Mouse (Mus musculus) lung, embryonic 16.5 days (tissue): ENCODE data around the gene Sh3pxd2a. TPM values are rescaled to one million over a fixed set of nuclear protein-coding genes. Genes with fewer than 3 reads are reported as not detected.
A peak's percentile ranks its signal among the peaks of the same experiment; 100 is the strongest.

Experiments
- ATAC-seq: fragments of 200-750 bp; cut with Nextera tagmentation; 2 replicates; pipeline ENCODE4 v1.8.0; 2017; ENCODE audit warnings: low read depth, mild to moderate bottlenecking, moderate library complexity
- H3K27ac ChIP-seq: fragments of 300-500 bp; sonication (generic); 2 replicates; pipeline ENCODE4 v1.5.1; 2014; ENCODE audit warnings: mild to moderate bottlenecking, control low read depth, low read length
- H3K27me3 ChIP-seq: fragments of 300-500 bp; sonication (generic); 2 replicates; pipeline ENCODE4 v1.6.1; 2014; ENCODE audit warnings: low read depth, low read length, mixed read lengths; ENCODE audit not compliant: control insufficient read depth, insufficient read depth
- H3K36me3 ChIP-seq: fragments of 300-500 bp; sonication (generic); 2 replicates; pipeline ENCODE4 v1.6.1; 2014; ENCODE audit warnings: low read length; ENCODE audit not compliant: control insufficient read depth, insufficient read depth
- H3K4me1 ChIP-seq: fragments of 300-500 bp; sonication (generic); replicated peaks from 2 replicates; pipeline ENCODE4 v1.6.1; 2014; ENCODE audit warnings: low read length, mixed read lengths; ENCODE audit not compliant: control insufficient read depth, insufficient read depth
- H3K4me2 ChIP-seq: fragments of 300-500 bp; sonication (generic); 2 replicates; pipeline ENCODE4 v1.6.1; 2014; ENCODE audit warnings: low read depth, low read length, control low read depth
- H3K4me3 ChIP-seq: fragments of 300-500 bp; sonication (generic); 2 replicates; pipeline ENCODE4 v1.5.1; 2014; ENCODE audit warnings: mild to moderate bottlenecking, low read length, control low read depth
- H3K9ac ChIP-seq: fragments of 300-500 bp; sonication (generic); 2 replicates; pipeline ENCODE4 v1.6.1; 2014; ENCODE audit warnings: low read length, control low read depth
- H3K9me3 ChIP-seq: fragments of 300-500 bp; sonication (generic); 2 replicates; pipeline ENCODE4 v1.6.1; 2016; ENCODE audit warnings: low read length; ENCODE audit not compliant: control insufficient read depth
- WGBS: fragments of 180-500 bp; shearing (Covaris S2); extraction: QIAGEN DNeasy Blood & Tissue Kit; methylation state at CpG from one replicate; pipeline ENCODE4 v1.1.7; 2014; 5-methylcytosine and 5-hydroxymethylcytosine counted together
- polyA plus RNA-seq: library from polyadenylated mRNA; unstranded; fragments of >200 nt; fragmentation: Nextera tagmentation; extraction: Ambion mirVana; gene quantifications from 2 replicates; pipeline ENCODE4 v1.2.1, GENCODE M21; 2015

The Sh3pxd2a gene
- polyA plus RNA-seq, 1 experiment from 2014 or later, result 6.1 TPM

- H3K27ac ChIP-seq, result peak overlapping the region; percentile 38
- peaks cover 55% of the 10 kb centered on the region for H3K4me1 ChIP-seq
- H3K9me3 ChIP-seq, result no peaks in the 10 kb centered on the region
- 72% methylated on average over 11 of the region's 11 CpGs for WGBS
- no peak for ATAC-seq
- no peaks in the 10 kb centered on the region for H3K27me3 ChIP-seq
- no peak overlapping the region for H3K9ac ChIP-seq
- H3K4me3 ChIP-seq, result no peak overlapping the region
- no peaks in the 10 kb centered on the region for H3K36me3 ChIP-seq
- no peak overlapping the region for H3K4me2 ChIP-seq
These were observed 9.8 kb downstream of the Sh3pxd2a start for GRCm38 (mm10) chr19:47454167-47455000.

GRCm38 (mm10) chr19:47453352-47453751 lies 10.8 kb downstream of the Sh3pxd2a start:
- H3K9me3 ChIP-seq, result no peaks in the 10 kb centered on the region
- no peak overlapping the region for H3K4me2 ChIP-seq
- no peaks in the 10 kb centered on the region for H3K36me3 ChIP-seq
- 83% methylated on average over 7 of the region's 7 CpGs for WGBS
- no peak overlapping the region for H3K27ac ChIP-seq
- H3K27me3 ChIP-seq, result no peaks in the 10 kb centered on the region
- no peak overlapping the region for H3K4me3 ChIP-seq
- ATAC-seq, result no peak
- no peak overlapping the region for H3K9ac ChIP-seq
- H3K4me1 ChIP-seq, result peaks cover 59% of the 10 kb centered on the region

GRCm38 (mm10) chr19:47452682-47453081 lies 11.5 kb downstream of the Sh3pxd2a start:
- H3K9me3 ChIP-seq, result no peaks in the 10 kb centered on the region
- 59% methylated on average over 10 of the region's 10 CpGs for WGBS
- H3K4me3 ChIP-seq, result no peak overlapping the region
- no peak overlapping the region for H3K9ac ChIP-seq
- H3K27me3 ChIP-seq, result no peaks in the 10 kb centered on the region
- H3K4me2 ChIP-seq, result no peak overlapping the region
- peak overlapping the region; percentile 47; the same call in 1 of the 2 replicates for H3K27ac ChIP-seq
- H3K4me1 ChIP-seq, result peaks cover 59% of the 10 kb centered on the region
- H3K36me3 ChIP-seq, result no peaks in the 10 kb centered on the region
- ATAC-seq, result no peak

GRCm38 (mm10) chr19:47452211-47452610 lies 12.0 kb downstream of the Sh3pxd2a start:
- WGBS, result 42% methylated on average over 7 of the region's 7 CpGs
- H3K27ac ChIP-seq, result peak overlapping the region; percentile 47
- no peak overlapping the region for H3K4me3 ChIP-seq
- no peak overlapping the region for H3K4me2 ChIP-seq
- ATAC-seq, result no peak; the same call in 1 of the 2 replicates
- no peak overlapping the region for H3K9ac ChIP-seq
- H3K4me1 ChIP-seq, result peaks cover 60% of the 10 kb centered on the region
- H3K27me3 ChIP-seq, result no peaks in the 10 kb centered on the region
- no peaks in the 10 kb centered on the region for H3K36me3 ChIP-seq
- H3K9me3 ChIP-seq, result no peaks in the 10 kb centered on the region

GRCm38 (mm10) chr19:47451476-47452113 lies 12.6 kb downstream of the Sh3pxd2a start:
- Histone ChIP-seq H3K4me1 (peaks cover 66% of the 10 kb centered on the region), H3K36me3 (no peaks in the 10 kb centered on the region), H3K27ac (peak overlapping the region; percentile 45; the same call in 1 of the 2 replicates), H3K4me2 (no peak overlapping the region), H3K27me3 (no peaks in the 10 kb centered on the region), H3K9ac (no peak overlapping the region), H3K9me3 (no peaks in the 10 kb centered on the region), H3K4me3 (no peak overlapping the region)
- 62% methylated on average over 10 of the region's 10 CpGs for WGBS
- peak; percentile 44 for ATAC-seq

GRCm38 (mm10) chr19:47450261-47451137 lies 13.7 kb downstream of the Sh3pxd2a start:
- Histone ChIP-seq H3K9ac (no peak overlapping the region), H3K36me3 (no peaks in the 10 kb centered on the region), H3K27me3 (no peaks in the 10 kb centered on the region), H3K4me1 (peaks cover 74% of the 10 kb centered on the region), H3K27ac (no peak overlapping the region), H3K4me3 (no peak overlapping the region), H3K9me3 (no peaks in the 10 kb centered on the region), H3K4me2 (no peak overlapping the region)
- 48% methylated on average over 8 of the region's 8 CpGs for WGBS
- no peak for ATAC-seq

GRCm38 (mm10) chr19:47449513-47450227 lies 14.5 kb downstream of the Sh3pxd2a start:
- Histone ChIP-seq H3K9ac (no peak overlapping the region), H3K27ac (peak overlapping the region; percentile 16; the same call in 1 of the 2 replicates)

GRCm38 (mm10) chr19:47448618-47449151 lies 15.5 kb downstream of the Sh3pxd2a start:
- ATAC-seq, result no peak
- Histone ChIP-seq H3K9ac (no peak overlapping the region), H3K4me3 (no peak overlapping the region), H3K4me2 (no peak overlapping the region), H3K9me3 (no peaks in the 10 kb centered on the region), H3K27me3 (no peaks in the 10 kb centered on the region), H3K27ac (peak overlapping the region; percentile 43), H3K4me1 (peaks cover 76% of the 10 kb centered on the region), H3K36me3 (no peaks in the 10 kb centered on the region)
- WGBS, result 54% methylated on average over 14 of the region's 14 CpGs

More at GRCm38 (mm10) chr19:47449513-47450227, 14.5 kb downstream of the Sh3pxd2a start:
- Histone ChIP-seq H3K4me2 (no peak overlapping the region), H3K9me3 (no peaks in the 10 kb centered on the region), H3K4me1 (peaks cover 75% of the 10 kb centered on the region), H3K27me3 (no peaks in the 10 kb centered on the region), H3K4me3 (no peak overlapping the region), H3K36me3 (no peaks in the 10 kb centered on the region)
- no peak for ATAC-seq
- 57% methylated on average over 4 of the region's 4 CpGs for WGBS
